Mouse (Mus musculus) liver, embryonic 15.5 days (tissue): ENCODE results near the gene Plcb4. TPM values are rescaled to one million over a fixed set of nuclear protein-coding genes. Genes with fewer than 3 reads are reported as not detected.

Source experiments
- ATAC-seq: fragments of 200-750 bp; cut with Nextera tagmentation; 2 replicates; pipeline ENCODE4 v1.8.0; 2017; ENCODE audit warnings: moderate number of reproducible peaks, mild to moderate bottlenecking, moderate library complexity; ENCODE audit not compliant: insufficient read depth
- H3K27ac ChIP-seq: fragments of 300-500 bp; sonication (generic); replicated peaks from 2 replicates; pipeline ENCODE4 v1.5.1; 2015; ENCODE audit warnings: mild to moderate bottlenecking, inconsistent platforms
- H3K27me3 ChIP-seq: fragments of 300-500 bp; sonication (generic); 2 replicates; pipeline ENCODE4 v1.6.1; 2015; ENCODE audit warnings: mild to moderate bottlenecking, inconsistent platforms
- H3K36me3 ChIP-seq: fragments of 300-500 bp; sonication (generic); replicated peaks from 2 replicates; pipeline ENCODE4 v1.6.1; 2015; ENCODE audit warnings: moderate library complexity, mild to moderate bottlenecking, inconsistent platforms
- H3K4me1 ChIP-seq: fragments of 300-500 bp; sonication (generic); replicated peaks from 2 replicates; pipeline ENCODE4 v1.6.1; 2015; ENCODE audit warnings: inconsistent platforms
- H3K4me2 ChIP-seq: fragments of 300-500 bp; sonication (generic); 2 replicates; pipeline ENCODE4 v1.6.1; 2015; ENCODE audit warnings: moderate library complexity, mild to moderate bottlenecking, inconsistent platforms
- H3K4me3 ChIP-seq: fragments of 300-500 bp; sonication (generic); replicated peaks from 2 replicates; pipeline ENCODE4 v1.5.1; 2015; ENCODE audit warnings: mild to moderate bottlenecking, inconsistent platforms
- H3K9ac ChIP-seq: fragments of 300-500 bp; sonication (generic); 2 replicates; pipeline ENCODE4 v1.6.1; 2015; ENCODE audit warnings: moderate library complexity, mild to moderate bottlenecking, inconsistent platforms
- H3K9me3 ChIP-seq: fragments of 300-500 bp; sonication (generic); replicated peaks from 2 replicates; pipeline ENCODE4 v1.6.1; 2016; ENCODE audit warnings: inconsistent platforms
- WGBS: fragments of 180-500 bp; shearing (Covaris S2); methylation state at CpG from one replicate; pipeline ENCODE4 v1.1.7; 2015; ENCODE audit warnings: mixed read lengths; ENCODE audit not compliant: insufficient replicate concordance; 5-methylcytosine and 5-hydroxymethylcytosine counted together
- polyA plus RNA-seq: library from polyadenylated mRNA; unstranded; fragments of >200 nt; fragmentation: Nextera tagmentation; extraction: Ambion mirVana; gene quantifications from 2 replicates; pipeline ENCODE4 v1.2.1, GENCODE M21; 2015

The Plcb4 gene
- polyA plus RNA-seq, 1 experiment from 2014 or later: 1.6 TPM

- Histone ChIP-seq H3K9me3 (no peaks in the 10 kb centered on the region), H3K27ac (no peak overlapping the region), H3K4me2 (no peak overlapping the region), H3K27me3 (no peaks in the 10 kb centered on the region), H3K9ac (no peak overlapping the region), H3K36me3 (no peaks in the 10 kb centered on the region), H3K4me3 (no peak overlapping the region), H3K4me1 (no peaks in the 10 kb centered on the region)
- no peak for ATAC-seq
- WGBS: 56% methylated on average over 4 of the region's 4 CpGs
Measured at GRCm38 (mm10) chr2:135930696-135931095, 271.9 kb downstream of the Plcb4 start.

- no peaks in the 10 kb centered on the region for H3K9me3 ChIP-seq
- no peaks in the 10 kb centered on the region for H3K4me1 ChIP-seq
- H3K4me2 ChIP-seq: no peak overlapping the region
- no peaks in the 10 kb centered on the region for H3K36me3 ChIP-seq
- 61% methylated on average over 4 of the region's 4 CpGs for WGBS
- no peak overlapping the region for H3K4me3 ChIP-seq
- no peak overlapping the region for H3K9ac ChIP-seq
- no peak overlapping the region for H3K27ac ChIP-seq
- no peak for ATAC-seq
- H3K27me3 ChIP-seq: no peaks in the 10 kb centered on the region
Measured at GRCm38 (mm10) chr2:135932569-135932968, 273.8 kb downstream of the Plcb4 start.

GRCm38 (mm10) chr2:135936376-135936775 is 277.6 kb downstream of the Plcb4 start:
- Histone ChIP-seq H3K9ac (no peak overlapping the region), H3K4me2 (no peak overlapping the region), H3K27ac (no peak overlapping the region), H3K9me3 (no peaks in the 10 kb centered on the region), H3K4me3 (no peak overlapping the region), H3K36me3 (no peaks in the 10 kb centered on the region), H3K27me3 (no peaks in the 10 kb centered on the region), H3K4me1 (no peaks in the 10 kb centered on the region)
- WGBS: 64% methylated on average over 6 of the region's 6 CpGs
- no peak for ATAC-seq

GRCm38 (mm10) chr2:135937646-135938045 is 278.8 kb downstream of the Plcb4 start:
- H3K36me3 ChIP-seq: no peaks in the 10 kb centered on the region
- H3K4me3 ChIP-seq: no peak overlapping the region
- H3K9ac ChIP-seq: no peak overlapping the region
- 67% methylated on average over 6 of the region's 6 CpGs for WGBS
- no peak overlapping the region for H3K27ac ChIP-seq
- H3K9me3 ChIP-seq: no peaks in the 10 kb centered on the region
- H3K4me1 ChIP-seq: no peaks in the 10 kb centered on the region
- no peak overlapping the region for H3K4me2 ChIP-seq
- no peak for ATAC-seq
- no peaks in the 10 kb centered on the region for H3K27me3 ChIP-seq

GRCm38 (mm10) chr2:135939933-135940332 is 281.1 kb downstream of the Plcb4 start:
- Histone ChIP-seq H3K4me1 (no peaks in the 10 kb centered on the region), H3K27ac (no peak overlapping the region), H3K27me3 (no peaks in the 10 kb centered on the region), H3K4me2 (no peak overlapping the region), H3K9me3 (no peaks in the 10 kb centered on the region), H3K9ac (no peak overlapping the region), H3K36me3 (no peaks in the 10 kb centered on the region), H3K4me3 (no peak overlapping the region)
- 59% methylated on average over 9 of the region's 9 CpGs for WGBS
- ATAC-seq: no peak

GRCm38 (mm10) chr2:135947839-135948238 is 289.0 kb downstream of the Plcb4 start:
- Histone ChIP-seq H3K27me3 (no peaks in the 10 kb centered on the region), H3K27ac (no peak overlapping the region), H3K4me2 (no peak overlapping the region), H3K9me3 (no peaks in the 10 kb centered on the region), H3K4me1 (no peaks in the 10 kb centered on the region), H3K9ac (no peak overlapping the region), H3K4me3 (no peak overlapping the region), H3K36me3 (no peaks in the 10 kb centered on the region)
- 51% methylated on average over 1 of the region's 1 CpGs for WGBS
- no peak for ATAC-seq

GRCm38 (mm10) chr2:135954760-135955548 is 296.1 kb downstream of the Plcb4 start:
- H3K9me3 ChIP-seq: no peaks in the 10 kb centered on the region
- 64% methylated on average over 13 of the region's 13 CpGs for WGBS
- H3K4me2 ChIP-seq: no peak overlapping the region
- no peak overlapping the region for H3K4me3 ChIP-seq
- no peaks in the 10 kb centered on the region for H3K36me3 ChIP-seq
- no peak for ATAC-seq
- no peaks in the 10 kb centered on the region for H3K4me1 ChIP-seq
- no peak overlapping the region for H3K27ac ChIP-seq
- no peaks in the 10 kb centered on the region for H3K27me3 ChIP-seq
- H3K9ac ChIP-seq: no peak overlapping the region

- 78% methylated on average over 8 of the region's 8 CpGs for WGBS
- no peaks in the 10 kb centered on the region for H3K4me1 ChIP-seq
- H3K9ac ChIP-seq: no peak overlapping the region
- H3K36me3 ChIP-seq: no peaks in the 10 kb centered on the region
- H3K4me2 ChIP-seq: no peak overlapping the region
- H3K27me3 ChIP-seq: no peaks in the 10 kb centered on the region
- no peaks in the 10 kb centered on the region for H3K9me3 ChIP-seq
- ATAC-seq: no peak
- no peak overlapping the region for H3K27ac ChIP-seq
- H3K4me3 ChIP-seq: no peak overlapping the region
Measured at GRCm38 (mm10) chr2:135955796-135956195, 297.0 kb downstream of the Plcb4 start.

GRCm38 (mm10) chr2:135957689-135958088 is 298.9 kb downstream of the Plcb4 start:
- no peaks in the 10 kb centered on the region for H3K9me3 ChIP-seq
- no peak overlapping the region for H3K4me3 ChIP-seq
- H3K4me1 ChIP-seq: no peaks in the 10 kb centered on the region
- H3K27me3 ChIP-seq: no peaks in the 10 kb centered on the region
- no peaks in the 10 kb centered on the region for H3K36me3 ChIP-seq
- WGBS: 39% methylated on average over 7 of the region's 7 CpGs
- no peak overlapping the region for H3K4me2 ChIP-seq
- ATAC-seq: no peak
- no peak overlapping the region for H3K27ac ChIP-seq
- no peak overlapping the region for H3K9ac ChIP-seq

GRCm38 (mm10) chr2:135958453-135958852 is 299.6 kb downstream of the Plcb4 start:
- H3K27ac ChIP-seq: no peak overlapping the region
- no peaks in the 10 kb centered on the region for H3K9me3 ChIP-seq
- H3K9ac ChIP-seq: no peak overlapping the region
- H3K27me3 ChIP-seq: no peaks in the 10 kb centered on the region
- WGBS: 77% methylated on average over 17 of the region's 17 CpGs
- no peak overlapping the region for H3K4me2 ChIP-seq
- no peaks in the 10 kb centered on the region for H3K4me1 ChIP-seq
- no peaks in the 10 kb centered on the region for H3K36me3 ChIP-seq
- no peak for ATAC-seq
- no peak overlapping the region for H3K4me3 ChIP-seq

- H3K4me3 ChIP-seq: no peak overlapping the region
- no peak overlapping the region for H3K9ac ChIP-seq
- ATAC-seq: no peak
- H3K4me2 ChIP-seq: no peak overlapping the region
- WGBS: 72% methylated on average over 14 of the region's 14 CpGs
- no peaks in the 10 kb centered on the region for H3K4me1 ChIP-seq
- H3K36me3 ChIP-seq: no peaks in the 10 kb centered on the region
- no peak overlapping the region for H3K27ac ChIP-seq
- no peaks in the 10 kb centered on the region for H3K9me3 ChIP-seq
- no peaks in the 10 kb centered on the region for H3K27me3 ChIP-seq
Measured at GRCm38 (mm10) chr2:135963089-135963488, 304.3 kb downstream of the Plcb4 start.
